Mouse (Mus musculus): Measurements from ENCODE around the gene 1810010D01Rik. TPM values are rescaled to one million over a fixed set of nuclear protein-coding genes. Genes with fewer than 3 reads are reported as not detected.

1810010D01Rik gene
- total RNA-seq, 2 experiments from 2014 or later, result not detected

- DNase-seq (ENCODE audit: low spot score in 2 of 2), result no peak
- intact Hi-C loops (cut with DNase I), result no loop called here
Measured at GRCm38 (mm10) chr7:145182388-145182787, 25.5 kb downstream of the 1810010D01Rik start.

DNA sequence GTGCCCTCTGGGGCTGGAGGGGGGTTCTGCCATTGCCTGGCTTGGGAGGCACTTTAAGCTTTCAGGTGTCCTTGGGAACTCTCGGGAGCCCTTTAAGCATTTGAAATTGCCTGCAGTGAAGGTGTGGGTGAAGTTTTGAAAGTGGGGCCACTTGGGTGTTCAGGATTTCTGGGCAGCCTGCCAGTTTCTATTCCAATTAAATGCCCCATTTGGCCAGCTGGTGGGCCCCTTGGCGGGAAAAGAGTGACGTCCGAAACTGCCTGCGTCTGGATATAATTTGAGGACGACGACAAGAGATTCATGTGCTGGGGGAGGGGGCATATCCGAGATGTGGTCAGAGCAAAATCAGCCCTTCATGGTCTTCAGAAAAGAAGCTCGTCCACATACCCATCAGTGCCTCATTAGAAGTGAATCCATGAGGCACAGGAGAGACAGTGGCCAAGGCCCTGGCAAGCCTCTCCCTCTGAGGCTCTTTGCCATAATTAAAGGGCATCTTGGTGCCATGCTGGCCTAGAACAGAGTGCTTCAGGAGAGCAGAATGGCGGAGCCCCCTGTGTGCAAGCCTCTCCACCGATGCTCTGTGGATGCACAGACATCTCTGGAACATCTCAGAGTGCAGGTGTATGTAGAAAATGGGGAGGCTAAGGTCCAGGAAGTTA, 26.4 kb downstream of the 1810010D01Rik start:
- intact Hi-C loops (cut with DNase I), result no loop called here
- no peak for DNase-seq (ENCODE audit: low spot score in 2 of 2)

GRCm38 (mm10) chr7:145179691-145180091, 28.2 kb downstream of the 1810010D01Rik start:
- intact Hi-C loops (cut with DNase I), result no loop called here
- no peak for DNase-seq (ENCODE audit: low spot score in 2 of 2)

DNA sequence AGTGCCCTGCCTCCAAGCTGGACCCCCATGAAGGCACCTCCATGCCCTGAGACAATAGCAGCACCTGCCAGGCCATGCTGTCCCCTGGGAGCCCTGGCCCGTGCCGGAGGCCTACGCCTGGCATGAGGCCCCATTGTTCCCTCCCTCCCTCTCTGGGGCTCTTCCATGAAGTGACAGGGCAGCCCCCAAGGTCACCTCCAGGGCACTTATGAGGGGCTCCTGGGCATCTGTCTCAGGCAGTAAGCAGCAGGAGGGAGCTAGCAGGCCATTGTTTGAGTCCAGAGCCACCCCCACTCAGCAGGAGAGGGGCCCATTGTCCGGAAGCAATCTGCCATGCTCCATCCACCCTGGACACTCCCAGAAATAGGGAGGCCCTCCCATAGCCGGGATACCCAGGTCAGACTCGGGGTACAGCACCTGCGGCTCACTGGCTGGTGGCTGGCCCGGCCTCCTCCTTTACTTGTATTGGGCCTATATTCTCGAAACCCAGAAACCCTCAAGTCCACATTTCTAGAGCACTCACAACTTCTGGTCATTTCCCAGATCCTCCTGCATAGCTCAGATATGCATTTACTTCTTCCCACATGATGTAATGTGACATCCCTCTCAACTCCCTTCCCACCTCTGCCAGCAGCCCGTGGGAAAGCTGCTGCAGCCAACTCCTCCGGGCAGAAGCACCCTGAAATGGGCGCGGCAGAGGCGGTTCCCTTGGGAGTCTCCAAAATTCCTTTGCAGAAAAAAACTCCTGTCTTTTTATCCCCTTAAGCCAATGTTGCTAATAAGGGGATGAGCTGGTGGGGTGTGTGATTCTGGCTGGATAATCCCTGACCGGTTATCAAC, 30.9 kb downstream of the 1810010D01Rik start:
- DNase-seq (ENCODE audit: low spot score in 2 of 2), result peak in 1 of 2 experiments; percentile 56
- intact Hi-C loops (cut with DNase I), result no loop called here

- intact Hi-C loops (cut with DNase I), result no loop called here
- no peak for DNase-seq (ENCODE audit: low spot score in 2 of 2)
Measured at GRCm38 (mm10) chr7:145173563-145173962, 34.4 kb downstream of the 1810010D01Rik start.

DNA sequence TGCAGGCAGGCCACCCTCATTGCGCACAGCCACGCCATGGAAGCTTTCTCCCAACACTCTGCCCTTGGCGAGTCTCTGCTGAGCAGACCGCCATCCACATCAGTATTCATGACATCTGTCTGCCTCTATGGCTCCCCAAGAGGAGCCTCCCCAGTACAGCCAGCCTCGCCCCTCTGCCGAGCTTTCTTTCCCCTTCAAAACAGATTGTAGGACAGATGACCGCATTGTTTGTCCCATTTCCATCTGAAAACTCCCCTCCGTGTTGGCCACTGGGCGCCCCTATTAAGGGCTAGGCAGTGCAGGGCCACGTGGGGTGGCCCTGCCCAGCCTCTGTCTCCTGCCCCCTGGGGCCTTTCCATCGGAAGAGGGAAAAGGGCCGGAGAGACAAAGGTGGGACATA, 34.8 kb downstream of the 1810010D01Rik start:
- no peak for DNase-seq (ENCODE audit: low spot score in 2 of 2)
- intact Hi-C loops (cut with DNase I), result no loop called here

DNA sequence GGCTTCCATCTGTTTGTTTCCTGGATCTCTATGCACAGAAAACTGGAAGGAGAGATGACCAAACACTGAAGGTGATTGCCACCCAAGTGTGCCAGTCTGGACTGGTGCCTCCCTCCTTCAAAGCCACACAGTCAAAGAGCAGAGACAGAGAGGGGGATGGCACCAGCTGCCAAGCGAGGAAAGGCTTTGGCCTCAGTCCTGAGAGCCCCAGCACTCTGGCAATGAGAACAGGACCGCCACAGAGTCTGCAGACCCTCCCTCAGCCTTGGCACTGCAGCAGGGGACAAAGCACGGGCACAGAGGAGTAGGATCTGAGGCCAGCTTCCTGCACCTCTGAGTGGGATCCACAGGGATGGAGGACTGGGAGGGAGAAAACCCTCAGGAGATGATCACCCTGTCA, 38.2 kb downstream of the 1810010D01Rik start:
- intact Hi-C loops (cut with DNase I), result no loop called here
- DNase-seq (ENCODE audit: low spot score in 2 of 2), result no peak

GRCm38 (mm10) chr7:145159283-145160240, 48.4 kb downstream of the 1810010D01Rik start:
- DNase-seq (ENCODE audit: low spot score in 2 of 2), result no peak

More at GRCm38 (mm10) chr7:145159283-145160240, 48.4 kb downstream of the 1810010D01Rik start:
- intact Hi-C loops (cut with DNase I), result no loop called here

Other genes starting within 250 kb of the 1810010D01Rik start
- 1 to 10 TPM; 4.7 to 4.8 TPM for gene Tpcn2, start 75.9 kb upstream of the 1810010D01Rik start, total RNA-seq (2021)
- gene Mrgprf, start 92.7 kb upstream of the 1810010D01Rik start, total RNA-seq (2021), result 1 to 10 TPM; 1.6 to 2.3 TPM
- gene Mrgprd, start 106.7 kb upstream of the 1810010D01Rik start, total RNA-seq (2021), result not detected